Mouse (Mus musculus): ENCODE measurements around the gene Cisd3. TPM values are rescaled to one million over a fixed set of nuclear protein-coding genes. Genes with fewer than 3 reads are reported as not detected.
"Not testable (repeated sequence)": the region's sequence is repeated elsewhere in the genome, so short reads cannot be mapped to it uniquely, and the experiment has no call there.

The Cisd3 gene
- total RNA-seq, 1 experiment from 2014 or later: 13.5 TPM

GRCm38 (mm10) chr11:97700746-97701580 is 15.3 kb downstream of the Cisd3 start:
- ATAC-seq (ENCODE audit: extremely low read depth, insufficient number of reproducible peaks, low FRiP score, poor library complexity, severe bottlenecking): no peak

GRCm38 (mm10) chr11:97701581-97702392 is 16.2 kb downstream of the Cisd3 start:
- ATAC-seq (ENCODE audit: extremely low read depth, insufficient number of reproducible peaks, low FRiP score, poor library complexity, severe bottlenecking): no peak

DNA sequence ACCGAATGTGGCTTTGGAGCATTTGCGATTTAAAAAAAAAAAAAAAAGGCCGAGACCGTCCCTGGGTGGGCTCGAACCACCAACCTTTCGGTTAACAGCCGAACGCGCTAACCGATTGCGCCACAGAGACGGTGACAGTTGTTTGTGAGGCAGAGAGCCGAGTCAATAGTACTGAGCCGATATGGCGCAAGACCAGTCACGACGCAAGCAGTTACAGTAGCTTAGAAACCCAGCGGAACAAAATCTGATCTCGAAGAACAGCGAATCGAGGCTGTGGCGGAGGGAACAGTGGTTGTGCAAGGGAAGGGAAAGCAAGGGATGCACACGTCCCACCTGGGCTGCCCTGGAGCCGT is 16.7 kb downstream of the Cisd3 start:
- peak; percentile 56 for ATAC-seq (ENCODE audit: extremely low read depth, insufficient number of reproducible peaks, low FRiP score, poor library complexity, severe bottlenecking)

GRCm38 (mm10) chr11:97703039-97703826 is 17.6 kb downstream of the Cisd3 start, which contains the start of gene Psmb3:
TSS of gene Psmb3 (plus strand) at chr11:97703399.
- peak; percentile 87 for ATAC-seq (ENCODE audit: extremely low read depth, insufficient number of reproducible peaks, low FRiP score, poor library complexity, severe bottlenecking)

- ATAC-seq (ENCODE audit: extremely low read depth, insufficient number of reproducible peaks, low FRiP score, poor library complexity, severe bottlenecking): not testable (repeated sequence)
Measured at GRCm38 (mm10) chr11:97710067-97710466, 24.4 kb downstream of the Cisd3 start.

DNA sequence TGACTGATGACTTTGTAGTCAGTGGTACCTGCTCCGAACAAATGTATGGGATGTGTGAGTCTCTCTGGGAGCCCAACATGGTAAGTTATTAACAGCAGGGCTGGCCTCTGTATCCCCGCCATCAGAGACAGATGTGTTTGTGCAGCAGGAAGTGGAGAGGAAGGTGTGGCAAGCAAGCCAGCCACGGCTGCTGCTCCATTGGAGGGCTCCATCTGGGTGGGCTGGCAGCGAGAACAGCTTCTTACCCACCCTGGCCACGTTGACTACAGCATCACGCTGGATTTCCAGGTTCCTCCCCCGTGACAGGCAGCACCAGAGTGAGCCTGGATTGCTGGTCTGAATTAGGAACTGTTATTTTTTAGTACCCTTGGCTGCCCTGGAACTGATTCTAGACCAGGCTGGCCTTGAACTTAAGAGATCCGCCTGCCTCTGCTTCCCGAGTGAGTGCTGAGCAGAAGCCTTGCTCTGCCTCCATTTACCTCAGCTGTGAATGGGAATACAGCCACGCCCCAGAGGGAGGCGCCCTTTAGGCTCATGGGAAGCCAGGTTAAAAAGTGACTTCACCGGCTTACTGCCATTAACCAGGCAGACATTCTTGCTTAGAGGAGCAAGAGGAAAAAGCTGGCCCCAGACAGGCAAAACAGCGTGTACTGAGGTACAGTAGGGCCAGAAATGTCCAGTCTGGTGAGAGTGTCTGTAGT is 25.7 kb downstream of the Cisd3 start:
- no peak for ATAC-seq (ENCODE audit: extremely low read depth, insufficient number of reproducible peaks, low FRiP score, poor library complexity, severe bottlenecking)

- no peak for ATAC-seq (ENCODE audit: extremely low read depth, insufficient number of reproducible peaks, low FRiP score, poor library complexity, severe bottlenecking)
Measured at GRCm38 (mm10) chr11:97712286-97712685, 26.7 kb downstream of the Cisd3 start.

- no peak for ATAC-seq (ENCODE audit: extremely low read depth, insufficient number of reproducible peaks, low FRiP score, poor library complexity, severe bottlenecking)
Measured at GRCm38 (mm10) chr11:97713896-97714295, 28.3 kb downstream of the Cisd3 start.

DNA sequence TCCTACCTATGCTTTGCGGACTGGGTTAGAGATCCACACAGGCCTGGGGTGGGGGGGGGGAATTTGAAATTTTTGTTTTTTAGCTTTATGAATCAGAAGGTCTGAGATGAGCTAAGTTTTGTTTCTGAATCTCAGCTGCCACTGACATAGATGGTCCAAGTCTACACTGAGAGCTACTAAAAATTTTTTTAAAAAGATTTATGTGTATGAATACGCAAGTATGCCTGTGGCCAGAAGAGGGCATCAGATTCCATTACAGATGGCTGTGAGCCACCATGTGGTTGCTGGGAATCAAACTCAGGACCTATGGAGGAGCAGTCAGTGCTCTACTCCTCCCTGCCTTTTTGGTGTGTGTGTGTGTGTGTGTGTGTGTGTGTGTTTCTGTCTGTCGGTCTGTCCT is 28.7 kb downstream of the Cisd3 start:
- ATAC-seq (ENCODE audit: extremely low read depth, insufficient number of reproducible peaks, low FRiP score, poor library complexity, severe bottlenecking): no peak

- ATAC-seq (ENCODE audit: extremely low read depth, insufficient number of reproducible peaks, low FRiP score, poor library complexity, severe bottlenecking): no peak
Measured at GRCm38 (mm10) chr11:97714784-97715760, 29.4 kb downstream of the Cisd3 start.

GRCm38 (mm10) chr11:97716021-97716420 is 30.4 kb downstream of the Cisd3 start:
- no peak for ATAC-seq (ENCODE audit: extremely low read depth, insufficient number of reproducible peaks, low FRiP score, poor library complexity, severe bottlenecking)

DNA sequence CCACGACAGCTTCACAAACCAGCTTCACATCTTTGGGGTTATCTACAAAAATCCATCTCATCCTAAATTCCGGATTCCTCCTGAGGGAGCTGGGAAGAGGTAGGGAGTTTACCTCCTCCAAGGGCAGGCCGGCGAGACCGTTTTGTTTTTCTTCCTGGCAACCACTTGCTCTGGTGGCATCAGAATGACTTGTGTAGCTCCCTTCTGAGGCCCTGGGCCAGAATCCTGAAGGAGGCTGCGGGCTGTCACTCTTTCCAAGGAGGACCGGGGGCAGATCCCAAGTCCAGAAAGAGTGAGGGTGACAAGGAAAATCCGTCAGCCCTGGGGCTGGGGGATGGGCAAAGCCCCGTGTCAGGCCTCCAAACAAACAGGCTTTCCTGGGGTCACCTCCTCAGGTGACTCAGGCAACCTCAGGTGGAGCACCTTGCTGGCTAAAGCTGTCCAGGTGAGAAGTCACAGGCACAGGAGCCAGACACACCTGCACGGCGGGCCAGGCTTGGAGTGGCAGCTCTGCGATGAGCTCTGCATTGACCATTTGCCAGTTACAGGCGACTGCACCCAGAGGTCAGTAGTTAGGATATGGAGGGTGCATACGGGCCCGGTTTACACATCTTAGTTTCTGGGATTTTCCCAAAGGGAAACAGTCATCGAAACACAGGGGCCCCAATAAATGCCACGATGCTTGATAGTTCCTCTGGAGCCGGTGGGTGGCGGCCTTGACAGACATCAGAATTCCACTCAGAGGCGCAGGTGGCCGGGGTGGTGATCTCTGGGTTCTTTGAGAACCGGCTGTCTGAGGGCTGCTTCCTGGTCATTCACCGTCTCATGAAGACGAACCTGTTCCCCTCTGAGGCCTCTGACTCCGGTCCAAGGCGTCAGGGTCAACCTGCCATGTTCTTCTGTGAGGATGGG is 32.0 kb downstream of the Cisd3 start:
- ATAC-seq (ENCODE audit: extremely low read depth, insufficient number of reproducible peaks, low FRiP score, poor library complexity, severe bottlenecking): no peak

DNA sequence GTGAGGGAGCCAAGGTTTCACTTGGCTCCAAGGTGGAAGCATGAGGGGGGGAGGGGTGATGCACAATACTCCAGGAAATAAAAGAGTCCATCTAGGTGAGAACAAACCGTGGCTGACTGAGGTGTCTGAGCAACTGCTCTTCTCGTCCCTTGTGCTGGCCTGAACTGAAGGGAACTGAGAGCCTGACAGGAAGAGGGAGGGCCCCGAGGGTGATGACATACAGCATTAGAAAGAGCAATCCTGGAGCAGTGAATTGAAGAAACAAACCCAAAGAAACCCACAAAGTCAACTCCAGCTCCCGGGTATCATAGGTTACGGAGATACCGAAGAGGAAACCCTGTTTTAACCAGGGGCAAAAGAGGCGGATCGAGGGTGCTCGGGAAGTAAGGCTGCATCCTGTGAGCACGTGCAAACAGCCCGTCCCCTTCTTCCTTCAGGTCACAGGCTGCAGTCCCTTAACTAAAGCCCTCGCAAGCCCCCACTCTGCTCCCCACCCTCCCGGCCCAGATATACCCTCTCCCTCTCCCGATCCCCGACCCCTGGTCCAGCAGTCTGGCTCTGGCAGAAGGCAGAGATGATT is 32.7 kb downstream of the Cisd3 start:
- ATAC-seq (ENCODE audit: extremely low read depth, insufficient number of reproducible peaks, low FRiP score, poor library complexity, severe bottlenecking): peak; percentile 59

- ATAC-seq (ENCODE audit: extremely low read depth, insufficient number of reproducible peaks, low FRiP score, poor library complexity, severe bottlenecking): peak; percentile 23; the same call in 1 of the 2 replicates
Measured at GRCm38 (mm10) chr11:97719041-97719440, 33.4 kb downstream of the Cisd3 start.

- ATAC-seq (ENCODE audit: extremely low read depth, insufficient number of reproducible peaks, low FRiP score, poor library complexity, severe bottlenecking): no peak
Measured at GRCm38 (mm10) chr11:97721338-97721737, 35.7 kb downstream of the Cisd3 start.

DNA sequence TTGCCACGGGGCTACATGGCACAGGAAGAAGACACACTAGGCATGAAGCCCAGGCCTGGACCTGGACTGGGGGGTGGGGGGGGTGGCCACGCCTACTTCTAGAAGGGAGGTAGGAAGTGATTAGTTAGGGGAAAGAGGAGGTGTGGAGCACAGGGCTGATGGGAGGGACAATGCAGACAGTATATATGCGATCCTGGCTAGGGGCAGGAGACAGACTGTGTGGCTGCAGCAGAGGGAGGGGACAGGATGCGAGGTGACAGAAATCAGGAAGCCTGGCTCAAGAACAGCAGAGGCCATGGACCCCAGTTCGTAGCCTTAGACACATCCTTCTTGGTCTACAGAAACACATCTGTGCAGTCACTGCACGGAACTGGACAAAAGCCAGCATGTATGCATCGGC is 38.1 kb downstream of the Cisd3 start:
- no peak for ATAC-seq (ENCODE audit: extremely low read depth, insufficient number of reproducible peaks, low FRiP score, poor library complexity, severe bottlenecking)

Data from neutrophil, adult 5-6 weeks (primary cell).